Mouse (Mus musculus): ENCODE measurements around the gene Denr.

GRCm38 (mm10) chr5:123891669-123892068 is 15.3 kb upstream of the Denr start:
- TF ChIP-seq CTCF (IDR thresholded peaks at IDR 0.05; ENCODE audit: borderline replicate concordance, control insufficient read depth, extremely low read depth, insufficient read depth, low read length, poor library complexity) (no peak), POLR2A (IDR thresholded peaks at IDR 0.05; ENCODE audit: control insufficient read depth, extremely low read depth, insufficient read depth, low read length, poor library complexity) (no peak)

All from thymus, adult 2 months (tissue).